Mouse (Mus musculus) hindbrain, embryonic 14.5 days (tissue): ENCODE data around the gene Rab12. TPM values are rescaled to one million over a fixed set of nuclear protein-coding genes. Genes with fewer than 3 reads are reported as not detected.

Experiments used
- polyA plus RNA-seq: library from polyadenylated mRNA; unstranded; fragments of >200 nt; fragmentation: Nextera tagmentation; extraction: Ambion mirVana; gene quantifications from 2 replicates; pipeline ENCODE4 v1.2.1, GENCODE M21; 2014

Rab12 gene
- polyA plus RNA-seq, 1 experiment from 2014 or later, result 96.6 TPM

Other genes starting within 250 kb of the Rab12 start
- 35.1 and 37.9 TPM in 2 replicates for gene Mtcl1, start 70.0 kb downstream of the Rab12 start, polyA plus RNA-seq
- gene Themis3, start 74.9 kb upstream of the Rab12 start, polyA plus RNA-seq, result not detected in 2 replicates